Mouse (Mus musculus) MEL (cell line): Measurements from ENCODE around the gene Pard3b. TPM values are rescaled to one million over a fixed set of nuclear protein-coding genes. Genes with fewer than 3 reads are reported as not detected.

ENCODE experiments used
- DNase-seq: peaks from one replicate; pipeline ENCODE4 v3.0.0; 2011; ENCODE audit warnings: low read depth, low spot score
- H3K27ac ChIP-seq: 2 replicates; pipeline ENCODE4 v1.5.1; 2012; ENCODE audit warnings: low read depth, mild to moderate bottlenecking, control low read depth, low read length, moderate library complexity; ENCODE audit not compliant: control insufficient read depth
- H3K27me3 ChIP-seq, 2 experiments: fragments of 150-350 bp in 1 of 2; sonication (generic) in 1 of 2; 2 replicates each; pipeline ENCODE4 v1.6.1; 2012; ENCODE audit warnings: low read length in 2 of 2, mild to moderate bottlenecking in 2 of 2, improper control_type of control experiment in 1 of 2, moderate library complexity in 1 of 2; ENCODE audit not compliant: insufficient read depth in 2 of 2, control insufficient read depth in 1 of 2
- H3K36me3 ChIP-seq, 2 experiments: 2 replicates each; pipeline ENCODE4 v1.6.1; 2012 to 2014; ENCODE audit warnings: low read length in 2 of 2, improper control_type of control experiment in 1 of 2, inconsistent platforms in 1 of 2, mild to moderate bottlenecking in 1 of 2; ENCODE audit not compliant: insufficient read depth in 2 of 2, control insufficient read depth in 1 of 2
- H3K4me1 ChIP-seq, 2 experiments: fragments of 150-350 bp in 1 of 2; sonication (generic) in 1 of 2; 2 replicates each; pipeline ENCODE4 v1.6.1; 2012; ENCODE audit warnings: low read length in 2 of 2, improper control_type of control experiment in 1 of 2, mild to moderate bottlenecking in 1 of 2; ENCODE audit not compliant: insufficient read depth in 2 of 2, control insufficient read depth in 1 of 2
- H3K4me3 ChIP-seq, 2 experiments: fragments of 150-350 bp in 1 of 2; sonication (generic) in 1 of 2; 2 replicates each; pipeline ENCODE4 v1.5.1; 2012; ENCODE audit warnings: low read depth in 2 of 2, low read length in 2 of 2, mild to moderate bottlenecking in 2 of 2, moderate library complexity in 2 of 2, control low read depth in 1 of 2, improper control_type of control experiment in 1 of 2; ENCODE audit not compliant: control insufficient read depth in 1 of 2, insufficient read depth in 1 of 2
- H3K79me2 ChIP-seq: 2 replicates; pipeline ENCODE4 v1.6.1; 2012; ENCODE audit warnings: mild to moderate bottlenecking, low read length, moderate library complexity; ENCODE audit not compliant: control insufficient read depth, poor library complexity, insufficient read depth
- H3K9ac ChIP-seq: 2 replicates; pipeline ENCODE4 v1.6.1; 2012; ENCODE audit warnings: low read depth, mild to moderate bottlenecking, control low read depth, low read length, moderate library complexity; ENCODE audit not compliant: control insufficient read depth, poor library complexity, severe bottlenecking
- H3K9me3 ChIP-seq: fragments of 150-350 bp; sonication (generic); replicated peaks from 2 replicates; pipeline ENCODE4 v1.6.1; 2012; ENCODE audit warnings: mild to moderate bottlenecking, low read length, improper control_type of control experiment, moderate library complexity; ENCODE audit not compliant: insufficient read depth
- BHLHE40 ChIP-seq: IDR thresholded peaks from 2 replicates; pipeline ENCODE4 v1.6.1; 2012; ENCODE audit warnings: low read depth, mild to moderate bottlenecking, inconsistent platforms, low read length, improper control_type of control experiment, borderline replicate concordance
- CHD2 ChIP-seq: IDR thresholded peaks from 2 replicates; pipeline ENCODE4 v1.6.1; 2011; ENCODE audit warnings: low read length, improper control_type of control experiment
- CTCF ChIP-seq, 3 experiments: IDR thresholded peaks in 2 of 3; conservative IDR thresholded peaks in 1 of 3; 2 replicates each; pipeline ENCODE4 v1.5.1; 2011 to 2012; ENCODE audit warnings: low read length in 3 of 3, low read depth in 2 of 3, mild to moderate bottlenecking in 2 of 3, improper control_type of control experiment in 1 of 3, inconsistent platforms in 1 of 3, mixed read lengths in 1 of 3, moderate library complexity in 1 of 3; ENCODE audit not compliant: control insufficient read depth in 1 of 3, insufficient read depth in 1 of 3, poor library complexity in 1 of 3, severe bottlenecking in 1 of 3
- E2F4 ChIP-seq: IDR thresholded peaks from 2 replicates; pipeline ENCODE4 v1.6.1; 2011; ENCODE audit warnings: low read depth, low read length, improper control_type of control experiment, borderline replicate concordance
- ELF1 ChIP-seq: IDR thresholded peaks from 2 replicates; pipeline ENCODE4 v1.6.1; 2014; ENCODE audit warnings: low read depth, mild to moderate bottlenecking, inconsistent platforms, low read length, improper control_type of control experiment, moderate library complexity
- EP300 ChIP-seq, 2 experiments: IDR thresholded peaks; 2 replicates each; pipeline ENCODE4 v1.6.1; 2011; ENCODE audit warnings: improper control_type of control experiment in 2 of 2, low read length in 2 of 2, low read depth in 1 of 2, mild to moderate bottlenecking in 1 of 2
- GABPA ChIP-seq: IDR thresholded peaks from 2 replicates; pipeline ENCODE4 v1.6.1; 2012; ENCODE audit warnings: low read depth, mild to moderate bottlenecking, inconsistent platforms, low read length, improper control_type of control experiment, moderate library complexity
- GATA1 ChIP-seq: IDR thresholded peaks from 2 replicates; pipeline ENCODE4 v1.6.1; 2011; ENCODE audit warnings: low read depth, low read length, improper control_type of control experiment
- HCFC1 ChIP-seq: IDR thresholded peaks from 2 replicates; pipeline ENCODE4 v1.6.1; 2012; ENCODE audit warnings: low read depth, mild to moderate bottlenecking, inconsistent platforms, low read length, improper control_type of control experiment, moderate library complexity
- JUND ChIP-seq: IDR thresholded peaks from 2 replicates; pipeline ENCODE4 v1.6.1; 2011; ENCODE audit warnings: low read depth, mild to moderate bottlenecking, improper control_type of control experiment, low read length
- KAT2A ChIP-seq: conservative IDR thresholded peaks from 2 replicates; pipeline ENCODE4 v1.6.1; 2012; ENCODE audit warnings: low read depth, low read length, improper control_type of control experiment, inconsistent platforms
- MAZ ChIP-seq: IDR thresholded peaks from 2 replicates; pipeline ENCODE4 v1.6.1; 2012; ENCODE audit warnings: low read depth, mild to moderate bottlenecking, inconsistent platforms, low read length, improper control_type of control experiment
- MXI1 ChIP-seq: IDR thresholded peaks from 2 replicates; pipeline ENCODE4 v1.6.1; 2011; ENCODE audit warnings: mild to moderate bottlenecking, low read depth, low read length, improper control_type of control experiment
- MYB ChIP-seq: IDR thresholded peaks from 2 replicates; pipeline ENCODE4 v1.6.1; 2011; ENCODE audit warnings: mild to moderate bottlenecking, low read depth, low read length, improper control_type of control experiment
- NELFE ChIP-seq: IDR thresholded peaks from 2 replicates; pipeline ENCODE4 v1.6.1; 2011; ENCODE audit warnings: low read depth, low read length, improper control_type of control experiment
- POLR2AphosphoS2 ChIP-seq: IDR thresholded peaks from 2 replicates; pipeline ENCODE4 v1.6.1; 2011; ENCODE audit warnings: low read length, improper control_type of control experiment
- POLR2AphosphoS5 ChIP-seq: IDR thresholded peaks from 2 replicates; pipeline ENCODE4 v1.6.1; 2012; ENCODE audit warnings: low read depth, borderline replicate concordance, mild to moderate bottlenecking, inconsistent platforms, low read length, moderate library complexity, mixed read lengths
- RCOR1 ChIP-seq: IDR thresholded peaks from 2 replicates; pipeline ENCODE4 v1.6.1; 2012; ENCODE audit warnings: low read depth, mild to moderate bottlenecking, inconsistent platforms, low read length, improper control_type of control experiment
- SIN3A ChIP-seq: IDR thresholded peaks from 2 replicates; pipeline ENCODE4 v1.6.1; 2012; ENCODE audit warnings: low read length, improper control_type of control experiment, inconsistent platforms
- SMC3 ChIP-seq: IDR thresholded peaks from 2 replicates; pipeline ENCODE4 v1.6.1; 2011; ENCODE audit warnings: low read depth, low read length, improper control_type of control experiment
- TBP ChIP-seq: IDR thresholded peaks from 2 replicates; pipeline ENCODE4 v1.8.0; 2011; ENCODE audit warnings: low read depth, low read length, improper control_type of control experiment
- UBTF ChIP-seq: IDR thresholded peaks from 2 replicates; pipeline ENCODE4 v1.6.1; 2012; ENCODE audit warnings: low read depth, mild to moderate bottlenecking, inconsistent platforms, low read length, improper control_type of control experiment, moderate library complexity, borderline replicate concordance; ENCODE audit not compliant: insufficient read depth
- ZC3H11A ChIP-seq: IDR thresholded peaks from 2 replicates; pipeline ENCODE4 v1.6.1; 2012; ENCODE audit warnings: low read depth, mild to moderate bottlenecking, inconsistent platforms, low read length, improper control_type of control experiment
- ZKSCAN1 ChIP-seq: IDR thresholded peaks from 2 replicates; pipeline ENCODE4 v1.6.1; 2012; ENCODE audit warnings: low read depth, mild to moderate bottlenecking, inconsistent platforms, low read length, improper control_type of control experiment, moderate library complexity
- ZNF384 ChIP-seq: IDR thresholded peaks from 2 replicates; pipeline ENCODE4 v1.6.1; 2012; ENCODE audit warnings: low read depth, mild to moderate bottlenecking, inconsistent platforms, low read length, improper control_type of control experiment
- polyA plus RNA-seq, 2 experiments: library from polyadenylated mRNA; stranded (reverse) in 1 of 2; unstranded in 1 of 2; fragments of >175 nt in 1 of 2; fragments of >200 nt in 1 of 2; gene quantifications; 2 replicates each; pipeline versions ENCODE4 v1.2.1 to v1.2.4; 2012; ENCODE audit warnings: low replicate concordance in 2 of 2, low read depth in 1 of 2; ENCODE audit not compliant: insufficient read length in 2 of 2, insufficient read depth in 1 of 2, missing spikeins in 1 of 2
- total RNA-seq: library from RNA; depleted of rRNA; stranded (reverse); fragments of 300-350 nt; gene quantifications from 2 replicates; pipeline ENCODE4 v1.2.3, GENCODE M21; 2012

Pard3b gene
- total and polyA plus RNA-seq, 3 experiments = not detected

DNA sequence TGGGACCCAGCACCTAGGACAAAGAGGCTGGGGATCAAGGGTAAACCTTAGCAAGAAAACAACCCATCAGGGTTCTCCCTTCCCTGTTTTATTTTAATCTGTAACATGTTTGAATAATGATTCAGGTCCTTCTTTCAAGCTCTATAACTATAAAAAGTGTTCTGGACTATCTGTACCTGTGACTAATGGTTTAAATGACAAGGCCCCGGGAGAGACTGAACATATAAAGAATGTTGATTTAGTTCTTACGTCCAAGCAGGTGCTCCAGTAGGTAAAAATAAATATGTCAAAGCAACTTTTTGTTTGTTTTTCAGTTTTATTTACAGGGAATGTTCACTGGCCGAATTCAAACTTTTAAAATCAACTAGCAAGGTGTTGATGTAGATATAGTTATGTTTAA lies 544.0 kb downstream of the Pard3b start:
- Histone ChIP-seq H3K27ac (no peak overlapping the region), H3K4me3 (no peak overlapping the region), H3K79me2 (no peaks in the 10 kb centered on the region), H3K9me3 (no peaks in the 10 kb centered on the region), H3K4me1 (no peaks in the 10 kb centered on the region), H3K27me3 (no peaks in the 10 kb centered on the region), H3K9ac (no peak overlapping the region), H3K36me3 (no peaks in the 10 kb centered on the region)
- DNase-seq = no peak
- TF ChIP-seq GABPA (no peak), HCFC1 (no peak), NELFE (no peak), POLR2AphosphoS2 (no peak), KAT2A (no peak), MXI1 (no peak), RCOR1 (no peak), ZKSCAN1 (no peak), SMC3 (no peak)

DNA sequence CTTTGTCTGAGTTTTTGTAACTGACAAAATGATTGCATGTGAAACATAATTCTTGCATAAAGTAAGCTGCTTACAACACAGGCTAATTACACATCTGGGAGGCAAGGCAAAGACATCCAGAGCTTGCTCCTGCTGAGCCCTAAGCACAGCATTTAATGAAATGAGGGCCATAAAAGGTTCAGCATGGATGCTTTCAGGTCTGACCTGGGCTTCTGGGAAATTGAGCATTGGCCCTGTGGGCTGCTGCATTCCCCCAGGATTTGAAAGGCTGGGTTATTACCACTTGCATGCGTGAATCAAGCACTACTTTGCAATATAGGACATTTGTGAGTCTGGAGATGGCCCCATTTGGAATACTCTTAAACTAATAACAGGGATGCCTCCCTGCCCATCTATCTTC lies 552.2 kb downstream of the Pard3b start:
- no peaks in the 10 kb centered on the region for H3K4me1 ChIP-seq
- no peaks in the 10 kb centered on the region for H3K36me3 ChIP-seq
- TF ChIP-seq UBTF = no peak
- TF ChIP-seq ZC3H11A = no peak
- no peak for TF ChIP-seq BHLHE40
- TF ChIP-seq POLR2AphosphoS5 = no peak
- TF ChIP-seq ELF1 = no peak
- no peak for TF ChIP-seq RCOR1
- no peak for TF ChIP-seq ZKSCAN1
- no peak for TF ChIP-seq EP300 (IDR thresholded peaks at IDR 0.05; ENCODE audit: low read depth in 1 of 2, low read length in 2 of 2)
- no peak for TF ChIP-seq TBP
- TF ChIP-seq MAZ = no peak
- no peak for TF ChIP-seq JUND
- TF ChIP-seq SMC3 = no peak
- no peak for TF ChIP-seq MYB
- no peak for TF ChIP-seq ZNF384
- TF ChIP-seq E2F4 = no peak
- no peak for TF ChIP-seq CTCF (IDR thresholded peaks at IDR 0.05 in 2 of 3, conservative IDR thresholded peaks at IDR 0.05 in 1 of 3; ENCODE audit: control insufficient read depth in 1 of 3, insufficient read depth in 1 of 3, low read depth in 2 of 3, low read length in 3 of 3, poor library complexity in 1 of 3, severe bottlenecking in 1 of 3)
- no peak for TF ChIP-seq CHD2
- TF ChIP-seq SIN3A = no peak
- no peak for TF ChIP-seq GATA1
- H3K9me3 ChIP-seq = no peaks in the 10 kb centered on the region
- no peak overlapping the region for H3K4me3 ChIP-seq
- no peak overlapping the region for H3K27ac ChIP-seq
- no peak for DNase-seq
- H3K27me3 ChIP-seq = no peaks in the 10 kb centered on the region
- H3K9ac ChIP-seq = no peak overlapping the region
- H3K79me2 ChIP-seq = no peaks in the 10 kb centered on the region
